Mouse (Mus musculus) liver, embryonic 11.5 days (tissue): ENCODE measurements around the gene Wnt3a. TPM values are rescaled to one million over a fixed set of nuclear protein-coding genes. Genes with fewer than 3 reads are reported as not detected.

ENCODE experiments used
- ATAC-seq: fragments of 200-750 bp; cut with Nextera tagmentation; replicated peaks from 2 replicates; pipeline ENCODE4 v1.8.0; 2017; ENCODE audit warnings: moderate number of reproducible peaks, mild to moderate bottlenecking, moderate TSS enrichment, moderate library complexity; ENCODE audit not compliant: low FRiP score
- DNase-seq: peaks from one replicate; pipeline ENCODE4 v3.0.0-alpha.2; 2017; ENCODE audit warnings: low spot score
- H3K27ac ChIP-seq: fragments of 300-500 bp; sonication (generic); 2 replicates; pipeline ENCODE4 v1.5.1; 2014; ENCODE audit warnings: mild to moderate bottlenecking, low read depth, low read length, control low read depth
- H3K27me3 ChIP-seq: fragments of 300-500 bp; sonication (generic); replicated peaks from 2 replicates; pipeline ENCODE4 v1.6.1; 2014; ENCODE audit warnings: low read length, mixed read lengths; ENCODE audit not compliant: control insufficient read depth, insufficient read depth
- H3K36me3 ChIP-seq: fragments of 300-500 bp; sonication (generic); 2 replicates; pipeline ENCODE4 v1.6.1; 2014; ENCODE audit warnings: mild to moderate bottlenecking, low read length, moderate library complexity, mixed read lengths; ENCODE audit not compliant: control insufficient read depth, insufficient read depth
- H3K4me1 ChIP-seq: fragments of 300-500 bp; sonication (generic); replicated peaks from 2 replicates; pipeline ENCODE4 v1.6.1; 2014; ENCODE audit warnings: low read length, mixed read lengths; ENCODE audit not compliant: control insufficient read depth, insufficient read depth
- H3K4me2 ChIP-seq: fragments of 300-500 bp; sonication (generic); 2 replicates; pipeline ENCODE4 v1.6.1; 2014; ENCODE audit warnings: mild to moderate bottlenecking, control low read depth, moderate library complexity
- H3K4me3 ChIP-seq: fragments of 300-500 bp; sonication (generic); 2 replicates; pipeline ENCODE4 v1.5.1; 2014; ENCODE audit warnings: low read depth, low read length, control low read depth
- H3K9ac ChIP-seq: fragments of 300-500 bp; sonication (generic); 2 replicates; pipeline ENCODE4 v1.6.1; 2014; ENCODE audit warnings: low read depth, low read length, control low read depth
- H3K9me3 ChIP-seq: fragments of 300-500 bp; sonication (generic); 2 replicates; pipeline ENCODE4 v1.6.1; 2016; ENCODE audit warnings: low read length, inconsistent platforms, mixed read lengths; ENCODE audit not compliant: control insufficient read depth
- WGBS: fragments of 180-500 bp; shearing (Covaris S2); extraction: QIAGEN DNeasy Blood & Tissue Kit; methylation state at CpG from one replicate; pipeline ENCODE4 v1.1.7; 2014; 5-methylcytosine and 5-hydroxymethylcytosine counted together
- polyA plus RNA-seq: library from polyadenylated mRNA; unstranded; fragments of >200 nt; fragmentation: Nextera tagmentation; extraction: Ambion mirVana; gene quantifications from 2 replicates; pipeline ENCODE4 v1.2.1, GENCODE M21; 2014

Wnt3a gene
- polyA plus RNA-seq, 1 experiment from 2014 or later: not detected

- H3K4me1 ChIP-seq: no peaks in the 10 kb centered on the region
- peaks cover 82% of the 10 kb centered on the region for H3K27me3 ChIP-seq
- H3K9ac ChIP-seq: no peak overlapping the region
- ATAC-seq (no peak), DNase-seq (no peak)
- 74% methylated on average over 10 of the region's 10 CpGs for WGBS
- H3K27ac ChIP-seq: no peak overlapping the region
- H3K9me3 ChIP-seq: no peaks in the 10 kb centered on the region
- H3K4me2 ChIP-seq: no peak overlapping the region
- no peak overlapping the region for H3K4me3 ChIP-seq
- H3K36me3 ChIP-seq: no peaks in the 10 kb centered on the region
These were observed 7.6 kb downstream of the Wnt3a start for GRCm38 (mm10) chr11:59282933-59283332.

- WGBS: 58% methylated on average over 5 of the region's 5 CpGs
- H3K9me3 ChIP-seq: no peaks in the 10 kb centered on the region
- no peak overlapping the region for H3K4me2 ChIP-seq
- no peak overlapping the region for H3K4me3 ChIP-seq
- H3K36me3 ChIP-seq: no peaks in the 10 kb centered on the region
- H3K27ac ChIP-seq: no peak overlapping the region
- no peaks in the 10 kb centered on the region for H3K4me1 ChIP-seq
- DNase-seq (no peak), ATAC-seq (no peak)
- H3K27me3 ChIP-seq: peaks cover 79% of the 10 kb centered on the region
- no peak overlapping the region for H3K9ac ChIP-seq
These were observed 8.4 kb downstream of the Wnt3a start for GRCm38 (mm10) chr11:59282111-59282510.

- DNase-seq (no peak), ATAC-seq (no peak)
- Histone ChIP-seq H3K4me1 (no peaks in the 10 kb centered on the region), H3K36me3 (no peaks in the 10 kb centered on the region), H3K4me3 (no peak overlapping the region), H3K9me3 (no peaks in the 10 kb centered on the region), H3K27ac (no peak overlapping the region), H3K9ac (no peak overlapping the region), H3K4me2 (no peak overlapping the region), H3K27me3 (peaks cover 67% of the 10 kb centered on the region)
- 60% methylated on average over 4 of the region's 4 CpGs for WGBS
These were observed 12.5 kb downstream of the Wnt3a start for GRCm38 (mm10) chr11:59278047-59278446.

- ATAC-seq (no peak), DNase-seq (no peak)
- no peak overlapping the region for H3K4me2 ChIP-seq
- H3K27ac ChIP-seq: no peak overlapping the region
- no peaks in the 10 kb centered on the region for H3K9me3 ChIP-seq
- 11% methylated on average over 2 of the region's 2 CpGs for WGBS
- no peaks in the 10 kb centered on the region for H3K36me3 ChIP-seq
- H3K27me3 ChIP-seq: peaks cover 70% of the 10 kb centered on the region
- no peak overlapping the region for H3K9ac ChIP-seq
- H3K4me3 ChIP-seq: no peak overlapping the region
- no peaks in the 10 kb centered on the region for H3K4me1 ChIP-seq
These were observed 13.7 kb downstream of the Wnt3a start for GRCm38 (mm10) chr11:59276877-59277276.

GRCm38 (mm10) chr11:59274184-59274583 lies 16.4 kb downstream of the Wnt3a start:
- DNase-seq (no peak), ATAC-seq (no peak)
- Histone ChIP-seq H3K9me3 (no peaks in the 10 kb centered on the region), H3K4me2 (no peak overlapping the region), H3K27ac (no peak overlapping the region), H3K9ac (no peak overlapping the region), H3K27me3 (peaks cover 53% of the 10 kb centered on the region), H3K36me3 (no peaks in the 10 kb centered on the region), H3K4me3 (no peak overlapping the region), H3K4me1 (no peaks in the 10 kb centered on the region)
- 69% methylated on average over 3 of the region's 3 CpGs for WGBS

- ATAC-seq: no peak
- DNase-seq: no peak
- H3K9ac ChIP-seq: no peak overlapping the region
- peaks cover 2% of the 10 kb centered on the region; the same call in 1 of the 2 replicates for H3K9me3 ChIP-seq
- H3K4me2 ChIP-seq: no peak overlapping the region
- H3K27me3 ChIP-seq: peaks cover 59% of the 10 kb centered on the region
- H3K4me3 ChIP-seq: no peak overlapping the region
- peaks cover 10% of the 10 kb centered on the region for H3K4me1 ChIP-seq
- no peaks in the 10 kb centered on the region for H3K36me3 ChIP-seq
- 38% methylated on average over 6 of the region's 6 CpGs for WGBS
- no peak overlapping the region for H3K27ac ChIP-seq
These were observed 23.8 kb downstream of the Wnt3a start for GRCm38 (mm10) chr11:59266727-59267126.

GRCm38 (mm10) chr11:59265154-59265813 lies 25.3 kb downstream of the Wnt3a start:
- Histone ChIP-seq H3K27ac (no peak overlapping the region), H3K4me1 (peaks cover 22% of the 10 kb centered on the region), H3K9ac (no peak overlapping the region), H3K36me3 (no peaks in the 10 kb centered on the region), H3K9me3 (peaks cover 2% of the 10 kb centered on the region; the same call in 1 of the 2 replicates), H3K27me3 (peaks cover 57% of the 10 kb centered on the region), H3K4me3 (no peak overlapping the region), H3K4me2 (no peak overlapping the region)
- no peak for DNase-seq
- no peak for ATAC-seq
- WGBS: 63% methylated on average over 8 of the region's 8 CpGs

- Histone ChIP-seq H3K27ac (no peak overlapping the region), H3K4me3 (peak overlapping the region; percentile 61), H3K4me1 (peaks cover 29% of the 10 kb centered on the region), H3K27me3 (peaks cover 58% of the 10 kb centered on the region), H3K9me3 (peaks cover 2% of the 10 kb centered on the region; the same call in 1 of the 2 replicates), H3K36me3 (no peaks in the 10 kb centered on the region), H3K9ac (peak overlapping the region; percentile 65; the same call in 1 of the 2 replicates), H3K4me2 (peak overlapping the region; percentile 94)
- no peak for ATAC-seq
- DNase-seq: no peak
- 10% methylated on average over 8 of the region's 8 CpGs for WGBS
These were observed 26.0 kb downstream of the Wnt3a start for GRCm38 (mm10) chr11:59264593-59264992.

GRCm38 (mm10) chr11:59263870-59264563 lies 26.5 kb downstream of the Wnt3a start:
- WGBS: 2% methylated on average over 56 of the region's 56 CpGs
- peaks cover 30% of the 10 kb centered on the region for H3K4me1 ChIP-seq
- peak overlapping the region; percentile 65 for H3K9ac ChIP-seq
- peaks cover 2% of the 10 kb centered on the region; the same call in 1 of the 2 replicates for H3K9me3 ChIP-seq
- H3K27ac ChIP-seq: no peak overlapping the region
- no peak for ATAC-seq
- H3K4me3 ChIP-seq: peak overlapping the region; percentile 61
- peaks cover 58% of the 10 kb centered on the region for H3K27me3 ChIP-seq
- no peaks in the 10 kb centered on the region for H3K36me3 ChIP-seq
- peak; percentile 47 for DNase-seq
- peak overlapping the region; percentile 94 for H3K4me2 ChIP-seq
